In genomic region chr6:10744056-10744455, GRCm38 (mm10) we compare ENCODE assay signal across 25 mouse cellular contexts.
A peak's percentile ranks its signal among the peaks of the same experiment; 100 is the strongest.
DNase-seq lines count a peak whose midpoint lies in the region; ATAC-seq lines count a peak whose summit lies in the region.
"Had no signal": no experiment of that assay in that cellular context is flagged by ENCODE, and none has a peak within 500 bp of the region (broad histone marks: within the 10 kb centered on the region; RNA-seq: fewer than 3 reads in every experiment).

No protein-coding gene starts in this region.

- 49% methylated on average over 2 of the region's 2 CpGs for WGBS in embryonic facial prominence, embryonic 14.5 days
- WGBS in embryonic facial prominence, embryonic 10.5 days = 82% methylated on average over 2 of the region's 2 CpGs
- WGBS in neural tube, embryonic 13.5 days = 57% methylated on average over 2 of the region's 2 CpGs

- no peaks in the 10 kb centered on the region for H3K36me3 ChIP-seq in embryonic facial prominence, embryonic 14.5 days (ENCODE audit: control insufficient read depth, insufficient read depth, low read length)
- no peaks in the 10 kb centered on the region for H3K36me3 ChIP-seq in embryonic facial prominence, embryonic 10.5 days (replicated peaks)
- H3K36me3 ChIP-seq in neural tube, embryonic 13.5 days = no peaks in the 10 kb centered on the region
- H3K36me3 ChIP-seq: embryonic facial prominence, embryonic 13.5 days; forebrain, embryonic 15.5 days; G1E had no signal

- no peak overlapping the region for H3K4me3 ChIP-seq in embryonic facial prominence, embryonic 14.5 days (ENCODE audit: low read depth, low read length)
- H3K4me3 ChIP-seq in embryonic facial prominence, embryonic 10.5 days = no peak overlapping the region
- no peak overlapping the region for H3K4me3 ChIP-seq in neural tube, embryonic 13.5 days
- H3K4me3 ChIP-seq: embryonic facial prominence, embryonic 13.5 days; forebrain, embryonic 13.5 days; forebrain, embryonic 15.5 days had no signal

- no peaks in the 10 kb centered on the region for H3K9me3 ChIP-seq in embryonic facial prominence, embryonic 14.5 days (ENCODE audit: control insufficient read depth, low read length)
- 0 out of 2 replicates have a peak, but pooled peaks cover under 1% of the 10 kb centered on the region for H3K9me3 ChIP-seq in embryonic facial prominence, embryonic 10.5 days
- H3K9me3 ChIP-seq in neural tube, embryonic 13.5 days = no peaks in the 10 kb centered on the region
- H3K9me3 ChIP-seq: embryonic facial prominence, embryonic 13.5 days; forebrain, embryonic 13.5 days; forebrain, embryonic 15.5 days; G1E had no signal

- no peaks in the 10 kb centered on the region for H3K27me3 ChIP-seq in embryonic facial prominence, embryonic 14.5 days (replicated peaks; ENCODE audit: control insufficient read depth, insufficient read depth, low read length)
- no peaks in the 10 kb centered on the region for H3K27me3 ChIP-seq in embryonic facial prominence, embryonic 10.5 days (replicated peaks; ENCODE audit: low read depth, poor library complexity, severe bottlenecking)
- no peaks in the 10 kb centered on the region for H3K27me3 ChIP-seq in neural tube, embryonic 13.5 days
- H3K27me3 ChIP-seq: CH12.LX; embryonic facial prominence, embryonic 13.5 days; forebrain, embryonic 13.5 days; forebrain, embryonic 15.5 days; Patski had no signal

- H3K4me1 ChIP-seq in embryonic facial prominence, embryonic 14.5 days (ENCODE audit: control insufficient read depth, insufficient read depth, low read length) = no peaks in the 10 kb centered on the region
- H3K4me1 ChIP-seq in embryonic facial prominence, embryonic 10.5 days = no peaks in the 10 kb centered on the region
- H3K4me1 ChIP-seq in neural tube, embryonic 13.5 days (replicated peaks) = no peaks in the 10 kb centered on the region
- H3K4me1 ChIP-seq: embryonic facial prominence, embryonic 13.5 days; forebrain, embryonic 13.5 days; forebrain, embryonic 15.5 days had no signal

- no peak for ATAC-seq in embryonic facial prominence, embryonic 14.5 days (ENCODE audit: low read depth)
- peak; percentile 40; the same call in 1 of the 2 replicates for ATAC-seq in neural tube, embryonic 13.5 days (ENCODE audit: low read depth)
- ATAC-seq: activated CD4-positive, CD25-positive, alpha-beta regulatory T cell, adult 4 months; CD4-positive, CD25-positive, alpha-beta regulatory T cell, adult 4 months; forebrain, embryonic 13.5 days; forebrain, embryonic 15.5 days; forebrain, postnatal 0 days; Patski had no signal

- H3K4me2 ChIP-seq in embryonic facial prominence, embryonic 14.5 days (ENCODE audit: low read depth, low read length) = no peak overlapping the region
- no peak overlapping the region for H3K4me2 ChIP-seq in neural tube, embryonic 13.5 days
- H3K4me2 ChIP-seq: embryonic facial prominence, embryonic 13.5 days; forebrain, embryonic 13.5 days; forebrain, embryonic 15.5 days had no signal

- H3K9ac ChIP-seq in embryonic facial prominence, embryonic 14.5 days (ENCODE audit: low read depth, low read length) = no peak overlapping the region
- H3K9ac ChIP-seq in neural tube, embryonic 13.5 days = no peak overlapping the region
- H3K9ac ChIP-seq: embryonic facial prominence, embryonic 13.5 days; forebrain, embryonic 13.5 days; forebrain, embryonic 15.5 days; forebrain, postnatal 0 days had no signal

- DNase-seq in embryonic facial prominence, embryonic 14.5 days (ENCODE audit: low spot score) = peak; percentile 6
- no peak for DNase-seq in embryonic facial prominence, embryonic 10.5 days (ENCODE audit: low spot score)
- no peak for DNase-seq in neural tube, embryonic 10.5 days (ENCODE audit: extremely low spot score, low spot score)
- DNase-seq in brain, adult 2 months (ENCODE audit: low read depth, low spot score) = peak; percentile 58
- peak; percentile 72 for DNase-seq in telencephalon, adult 2 months (ENCODE audit: low read depth, low spot score)
- DNase-seq in heart, adult 8-10 months (ENCODE audit: low spot score) = no peak
- DNase-seq: adrenal gland, adult 8-10 months; adrenal gland, postnatal 14 days; adrenal gland, postnatal 36 days; B cell, adult 2 months; cerebellum, adult 11-12 months; cerebellum, adult 2 months; cerebellum, adult 9-10 months; cerebellum, postnatal 10 days; cerebellum, postnatal 25 days; forebrain, postnatal 0 days had no signal

- no peak overlapping the region for H3K27ac ChIP-seq in embryonic facial prominence, embryonic 14.5 days (replicated peaks; ENCODE audit: low read depth, low read length)
- H3K27ac ChIP-seq in embryonic facial prominence, embryonic 10.5 days (replicated peaks) = no peak overlapping the region
- no peak overlapping the region for H3K27ac ChIP-seq in neural tube, embryonic 13.5 days (replicated peaks)
- H3K27ac ChIP-seq: embryonic facial prominence, embryonic 13.5 days; forebrain, embryonic 13.5 days; forebrain, embryonic 15.5 days had no signal

Comparison
In these comparisons a context has a peak if more than half of its experiments do, and no peak if none do; other contexts are left out.
1. DNase-seq: peak in embryonic facial prominence, embryonic 14.5 days (single experiment), brain, adult 2 months (single experiment) and telencephalon, adult 2 months (single experiment); none in embryonic facial prominence, embryonic 10.5 days (single experiment), neural tube, embryonic 10.5 days (single experiment) and heart, adult 8-10 months (single experiment).